Mouse (Mus musculus) limb, embryonic 14.5 days (tissue): ENCODE data around the gene Selenof. TPM values are rescaled to one million over a fixed set of nuclear protein-coding genes. Genes with fewer than 3 reads are reported as not detected.

Source experiments
- ATAC-seq: fragments of 200-750 bp; cut with Nextera tagmentation; 2 replicates; pipeline ENCODE4 v1.8.0; 2017; ENCODE audit warnings: low read depth, moderate number of reproducible peaks, moderate TSS enrichment; ENCODE audit not compliant: low FRiP score
- DNase-seq: peaks from one replicate; pipeline ENCODE4 v3.0.0-alpha.2; 2015; ENCODE audit warnings: low spot score
- H3K27ac ChIP-seq: fragments of 300-500 bp; sonication (generic); replicated peaks from 2 replicates; pipeline ENCODE4 v1.5.1; 2014; ENCODE audit warnings: low read depth, mild to moderate bottlenecking, low read length, moderate library complexity, mixed read lengths
- H3K27me3 ChIP-seq: fragments of 300-500 bp; sonication (generic); 2 replicates; pipeline ENCODE4 v1.6.1; 2014; ENCODE audit warnings: low read length, mixed read lengths; ENCODE audit not compliant: control insufficient read depth, insufficient read depth
- H3K36me3 ChIP-seq: fragments of 300-500 bp; sonication (generic); 2 replicates; pipeline ENCODE4 v1.6.1; 2014; ENCODE audit warnings: mild to moderate bottlenecking, low read length, moderate library complexity, mixed read lengths; ENCODE audit not compliant: control insufficient read depth, insufficient read depth
- H3K4me1 ChIP-seq: fragments of 300-500 bp; sonication (generic); 2 replicates; pipeline ENCODE4 v1.6.1; 2014; ENCODE audit warnings: antibody characterized with exemption, low read length, mixed read lengths; ENCODE audit not compliant: control insufficient read depth, insufficient read depth
- H3K4me2 ChIP-seq: fragments of 300-500 bp; sonication (generic); replicated peaks from 2 replicates; pipeline ENCODE4 v1.6.1; 2014; ENCODE audit warnings: low read depth, mild to moderate bottlenecking, low read length, moderate library complexity; ENCODE audit not compliant: severe bottlenecking
- H3K4me3 ChIP-seq: fragments of 300-500 bp; sonication (generic); replicated peaks from 2 replicates; pipeline ENCODE4 v1.5.1; 2014; ENCODE audit warnings: low read length
- H3K9ac ChIP-seq: fragments of 300-500 bp; sonication (generic); 2 replicates; pipeline ENCODE4 v1.6.1; 2014; ENCODE audit warnings: mild to moderate bottlenecking, low read depth, low read length, moderate library complexity; ENCODE audit not compliant: severe bottlenecking
- H3K9me3 ChIP-seq: fragments of 300-500 bp; sonication (generic); 2 replicates; pipeline ENCODE4 v1.6.1; 2016; ENCODE audit warnings: low read length; ENCODE audit not compliant: control insufficient read depth
- POLR2A ChIP-seq: fragments of 200-500 bp; IDR thresholded peaks from 2 replicates; pipeline ENCODE4 v1.8.0; 2012; ENCODE audit warnings: inconsistent platforms, mild to moderate bottlenecking, moderate library complexity, borderline replicate concordance; ENCODE audit not compliant: insufficient read depth, insufficient read length; ENCODE audit errors: extremely low read depth
- WGBS: fragments of 180-500 bp; shearing (Covaris S2); extraction: QIAGEN DNeasy Blood & Tissue Kit; methylation state at CpG from one replicate; pipeline ENCODE4 v1.1.7; 2014; 5-methylcytosine and 5-hydroxymethylcytosine counted together
- polyA plus RNA-seq, 2 experiments: library from polyadenylated mRNA; depleted of rRNA in 1 of 2; stranded (reverse) in 1 of 2; unstranded in 1 of 2; fragments of >200 nt; fragmentation: Nextera tagmentation in 1 of 2; extraction: Ambion mirVana in 1 of 2; gene quantifications; 2 replicates each; pipeline versions ENCODE4 v1.2.1 to v1.2.3; 2012 to 2014

Selenof gene
- polyA plus RNA-seq, 2 experiments, result 424 to 555 TPM

DNA sequence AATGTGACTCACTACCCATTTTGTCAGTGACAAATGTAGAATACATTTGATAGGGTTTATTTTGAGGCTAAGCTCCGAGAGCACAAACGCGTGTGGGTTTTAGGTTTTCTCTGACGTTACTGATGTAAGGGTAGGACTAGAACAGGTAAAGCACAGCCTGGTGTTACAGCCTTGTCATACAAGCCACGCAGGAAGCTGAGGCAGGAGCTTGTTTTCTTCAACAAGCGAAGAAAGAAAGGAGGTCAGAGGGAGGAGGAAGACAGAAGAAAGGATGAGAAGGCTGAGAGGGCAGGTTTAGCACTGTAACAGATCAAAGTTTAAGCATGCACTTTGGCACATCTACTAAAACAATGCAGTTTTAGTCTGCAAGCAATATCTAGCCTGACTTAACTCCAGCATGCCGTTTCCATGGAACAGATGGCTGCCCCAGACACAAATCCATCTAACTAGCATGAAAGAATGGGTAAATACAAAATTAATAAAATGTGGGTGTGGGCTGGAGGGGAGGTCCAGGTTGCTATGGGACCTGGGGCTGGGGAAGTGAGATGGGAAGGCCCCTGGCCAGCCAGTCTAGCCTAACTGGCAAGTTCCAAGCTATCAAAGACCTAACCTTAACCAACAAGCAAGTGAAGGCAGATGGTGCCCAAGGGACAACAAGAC, 21.8 kb upstream of the Selenof start:
- DNase-seq (no peak), ATAC-seq (no peak)
- TF ChIP-seq POLR2A, result no peak
- Histone ChIP-seq H3K9ac (no peak overlapping the region), H3K4me3 (no peak overlapping the region), H3K4me1 (peaks cover 9% of the 10 kb centered on the region), H3K27me3 (no peaks in the 10 kb centered on the region), H3K36me3 (no peaks in the 10 kb centered on the region), H3K4me2 (no peak overlapping the region), H3K27ac (no peak overlapping the region), H3K9me3 (no peaks in the 10 kb centered on the region)
- WGBS, result 86% methylated on average over 7 of the region's 7 CpGs

- Histone ChIP-seq H3K36me3 (no peaks in the 10 kb centered on the region), H3K9ac (no peak overlapping the region), H3K4me3 (no peak overlapping the region), H3K27ac (no peak overlapping the region), H3K9me3 (no peaks in the 10 kb centered on the region), H3K4me1 (peaks cover 9% of the 10 kb centered on the region), H3K27me3 (no peaks in the 10 kb centered on the region), H3K4me2 (no peak overlapping the region)
- 93% methylated on average over 5 of the region's 5 CpGs for WGBS
- ATAC-seq (no peak), DNase-seq (no peak)
- TF ChIP-seq POLR2A, result no peak
These were observed 20.1 kb upstream of the Selenof start for GRCm38 (mm10) chr3:144550036-144550435.

DNA sequence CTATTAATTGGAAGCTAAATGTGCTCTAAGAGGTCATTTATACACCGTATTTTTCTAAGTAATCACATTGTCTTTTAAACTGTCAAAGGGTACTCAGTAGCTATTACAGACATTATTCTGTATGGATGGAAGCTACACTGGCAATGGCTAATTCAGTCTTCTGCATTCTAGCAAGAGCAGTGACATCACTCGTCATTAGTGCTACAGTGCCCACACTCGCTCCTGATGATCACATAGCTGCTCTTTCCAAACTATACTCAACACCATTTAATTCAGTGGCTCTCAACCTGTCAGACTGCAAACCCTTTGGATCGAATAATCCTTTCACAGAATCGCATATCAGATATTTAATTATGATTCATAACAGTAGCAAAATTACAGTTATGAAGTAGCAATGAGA, 19.4 kb upstream of the Selenof start:
- H3K36me3 ChIP-seq, result no peaks in the 10 kb centered on the region
- H3K27me3 ChIP-seq, result no peaks in the 10 kb centered on the region
- H3K4me2 ChIP-seq, result no peak overlapping the region
- DNase-seq, result no peak
- H3K4me1 ChIP-seq, result peaks cover 4% of the 10 kb centered on the region; the same call in 1 of the 2 replicates
- H3K9ac ChIP-seq, result no peak overlapping the region
- TF ChIP-seq POLR2A, result no peak
- H3K9me3 ChIP-seq, result no peaks in the 10 kb centered on the region
- WGBS, result 90% methylated on average over 5 of the region's 5 CpGs
- H3K4me3 ChIP-seq, result no peak overlapping the region
- no peak overlapping the region for H3K27ac ChIP-seq
- ATAC-seq, result no peak

- Histone ChIP-seq H3K4me3 (no peak overlapping the region), H3K27me3 (no peaks in the 10 kb centered on the region), H3K4me1 (peaks cover 2% of the 10 kb centered on the region; the same call in 1 of the 2 replicates), H3K9ac (no peak overlapping the region), H3K36me3 (no peaks in the 10 kb centered on the region), H3K27ac (peak overlapping the region; percentile 55; the same call in 1 of the 2 replicates), H3K9me3 (no peaks in the 10 kb centered on the region), H3K4me2 (no peak overlapping the region)
- TF ChIP-seq POLR2A, result no peak
- no peak for DNase-seq
- 57% methylated on average over 4 of the region's 4 CpGs for WGBS
- no peak for ATAC-seq
These were observed 18.7 kb upstream of the Selenof start for GRCm38 (mm10) chr3:144551416-144551815.

- ATAC-seq, result no peak
- DNase-seq, result no peak
- no peak overlapping the region for H3K4me3 ChIP-seq
- H3K9ac ChIP-seq, result no peak overlapping the region
- no peaks in the 10 kb centered on the region for H3K27me3 ChIP-seq
- H3K9me3 ChIP-seq, result no peaks in the 10 kb centered on the region
- H3K27ac ChIP-seq, result no peak overlapping the region
- WGBS, result 70% methylated on average over 7 of the region's 7 CpGs
- TF ChIP-seq POLR2A, result no peak
- peaks cover 14% of the 10 kb centered on the region for H3K4me1 ChIP-seq
- no peak overlapping the region for H3K4me2 ChIP-seq
- H3K36me3 ChIP-seq, result no peaks in the 10 kb centered on the region
These were observed 16.2 kb upstream of the Selenof start for GRCm38 (mm10) chr3:144553942-144554341.
